Mouse (Mus musculus) adrenal gland, postnatal 14 days (tissue): ENCODE data around the gene Mrps23. TPM values are rescaled to one million over a fixed set of nuclear protein-coding genes. Genes with fewer than 3 reads are reported as not detected.

Experiments
- DNase-seq: peaks from one replicate; pipeline ENCODE4 v3.0.0; 2021; ENCODE audit warnings: mixed read lengths
- total RNA-seq: library from RNA; stranded (reverse); gene quantifications from 2 replicates; pipeline ENCODE4 v1.2.3, GENCODE M21; 2021

Mrps23 gene
- total RNA-seq, 1 experiment from 2014 or later = 173 TPM

DNA sequence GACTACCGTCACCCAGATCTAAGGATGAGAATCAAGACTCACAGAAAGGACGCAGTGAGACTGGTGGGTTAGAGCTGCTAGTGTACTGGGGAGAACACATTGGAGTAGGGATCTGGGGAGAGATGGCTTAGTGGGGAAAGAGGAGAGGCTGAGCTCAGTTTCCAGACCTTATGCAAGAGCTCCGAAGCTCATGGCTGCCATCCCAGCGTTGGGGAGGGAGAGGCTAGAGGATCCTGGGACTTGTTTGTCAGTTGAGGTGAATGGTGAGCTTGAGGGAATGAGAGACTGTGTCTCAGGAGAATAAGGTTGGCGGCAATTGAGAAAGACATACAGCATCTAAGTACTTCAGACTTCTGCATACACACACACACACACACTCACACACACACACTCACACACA is 44.4 kb downstream of the Mrps23 start:
- no peak for DNase-seq

DNA sequence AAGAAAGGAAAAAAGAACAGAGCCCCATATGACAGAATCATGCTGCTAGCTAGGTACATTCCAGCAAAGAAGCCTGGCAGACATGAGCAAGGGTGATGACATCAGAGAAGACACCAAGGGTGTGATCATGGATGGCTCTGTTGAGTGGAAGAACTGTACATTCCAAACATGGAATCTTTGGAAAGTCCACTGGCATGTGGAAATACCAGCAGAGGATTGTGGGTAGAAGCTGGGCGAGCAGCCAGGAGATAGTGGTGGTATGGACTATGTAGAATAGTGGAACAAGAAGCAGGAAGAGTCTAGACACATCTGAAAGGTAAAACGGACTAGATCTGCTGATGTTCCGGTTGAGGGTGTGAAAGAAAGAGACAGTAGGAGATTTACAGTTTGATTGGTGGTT is 46.4 kb downstream of the Mrps23 start:
- DNase-seq = no peak

DNA sequence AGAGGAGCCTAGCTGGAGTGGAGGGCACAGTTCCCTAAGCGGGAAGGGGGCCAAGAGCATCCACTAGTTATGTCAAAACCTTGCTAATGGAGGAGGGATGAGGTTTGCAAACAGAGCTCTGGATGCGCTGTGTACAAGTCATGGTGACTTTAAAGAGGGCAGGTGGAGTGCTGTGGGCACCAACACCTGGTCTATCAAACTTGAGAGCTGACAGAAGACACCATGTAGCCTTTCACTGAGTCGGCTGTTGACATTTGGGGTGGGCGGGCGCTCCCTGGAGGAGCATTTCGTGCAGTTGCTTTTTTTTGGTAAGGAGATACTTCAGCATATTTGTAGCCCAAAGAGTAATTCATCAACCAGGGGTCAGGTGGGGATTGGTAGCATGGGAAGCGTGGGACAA is 47.1 kb downstream of the Mrps23 start:
- no peak for DNase-seq

DNA sequence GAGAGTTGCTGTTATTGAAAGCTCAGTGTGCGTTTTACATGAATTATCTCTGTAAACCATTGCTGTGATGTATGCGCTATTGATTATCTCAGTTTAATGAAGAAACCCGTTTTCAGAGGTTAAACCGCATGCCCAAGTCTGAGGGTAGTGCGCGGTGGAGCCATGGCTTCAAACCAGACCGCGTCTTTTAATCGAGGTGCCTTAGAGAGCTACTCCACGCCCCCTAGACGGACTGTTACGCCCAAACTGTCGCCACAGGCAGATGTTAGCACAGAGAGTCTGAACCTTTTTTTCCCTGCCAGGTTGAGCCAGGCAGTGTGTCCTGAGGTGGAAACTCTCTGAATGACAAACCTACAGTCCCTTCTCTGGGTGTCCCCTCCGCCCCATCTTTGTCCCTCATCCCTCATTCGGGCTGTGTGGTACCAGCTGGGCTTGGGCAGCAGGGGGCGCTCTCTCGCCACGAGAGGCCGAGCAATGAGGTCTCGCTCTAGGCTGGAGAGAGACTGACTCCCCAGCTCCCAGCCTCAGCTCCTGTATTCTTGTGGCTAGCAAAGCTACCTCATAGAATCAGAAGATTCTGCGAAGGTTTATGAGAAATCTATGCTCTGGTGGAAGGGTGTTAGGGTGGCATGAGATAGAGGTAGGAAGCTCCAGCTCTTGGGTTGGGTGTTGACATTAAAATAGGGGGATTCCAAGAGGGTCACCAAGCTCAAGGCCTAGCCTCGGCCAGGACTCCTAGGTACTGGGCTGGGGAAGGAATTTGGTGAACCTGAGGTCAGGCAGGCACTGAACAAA is 48.0 kb downstream of the Mrps23 start:
- peak; percentile 94 for DNase-seq

DNA sequence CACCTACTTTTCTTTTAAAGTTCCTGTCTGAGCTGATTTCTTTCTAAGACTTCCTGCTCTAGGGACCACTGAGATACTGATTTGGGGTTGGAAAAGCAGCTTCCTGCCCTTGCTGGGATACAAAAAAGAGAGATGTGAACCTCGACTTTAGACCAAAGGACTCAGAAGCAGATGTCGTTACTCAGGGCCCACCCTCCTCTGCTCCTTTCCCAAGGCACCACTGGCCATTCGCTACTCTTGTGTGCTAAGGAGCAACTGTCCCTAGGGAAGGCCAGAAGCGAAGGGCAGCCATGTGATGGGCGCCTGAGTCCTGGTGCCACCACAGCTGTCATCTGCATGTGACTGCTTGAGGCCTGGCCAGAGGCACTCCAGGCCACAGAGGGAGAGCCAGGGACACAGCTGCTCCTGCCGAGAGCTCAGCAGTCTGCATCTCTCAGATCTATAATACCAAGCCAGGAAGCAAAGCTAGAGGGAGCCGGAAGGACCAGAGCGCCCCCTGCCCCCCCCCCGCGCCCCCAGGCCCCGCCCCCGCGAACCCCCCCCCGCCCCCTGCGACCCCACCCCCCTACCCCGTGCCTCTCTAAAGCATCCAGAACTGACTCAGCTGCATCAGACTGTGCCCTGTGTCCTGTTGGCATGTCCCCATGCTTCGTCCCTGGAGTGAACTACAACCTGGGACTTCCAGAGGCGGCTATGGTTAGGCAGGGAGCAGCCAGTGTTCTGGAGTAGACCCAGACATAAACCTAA is 48.8 kb downstream of the Mrps23 start:
- DNase-seq = peak; percentile 37

- DNase-seq = no peak
These were observed 49.5 kb downstream of the Mrps23 start for GRCm38 (mm10) chr11:88253514-88254167.

- no peak for DNase-seq
These were observed 53.5 kb downstream of the Mrps23 start for GRCm38 (mm10) chr11:88257700-88258099.

GRCm38 (mm10) chr11:88258212-88258611 is 54.0 kb downstream of the Mrps23 start:
- DNase-seq = no peak

DNA sequence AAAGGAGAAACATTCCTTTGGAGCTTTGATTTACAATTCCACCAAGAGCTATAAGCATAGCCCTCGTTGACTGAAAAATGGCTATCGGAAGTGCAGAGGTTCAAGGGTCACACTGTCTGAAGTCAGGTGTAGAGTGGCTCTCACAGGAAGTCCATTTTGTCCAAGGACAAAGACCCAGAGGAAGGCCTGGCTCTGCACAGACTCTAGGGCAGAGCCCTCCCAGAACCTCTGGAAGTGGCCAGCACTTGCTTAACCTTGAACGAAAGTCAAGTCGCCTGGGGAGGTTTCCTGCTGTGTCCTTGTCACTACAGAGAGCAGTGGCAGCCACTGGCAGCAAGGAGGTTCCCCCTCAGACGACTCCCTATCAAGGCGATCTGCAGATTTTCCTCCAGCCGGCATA is 56.3 kb downstream of the Mrps23 start:
- DNase-seq = peak; percentile 57

Other genes starting within 250 kb of the Mrps23 start
- gene Dynll2, start 216.9 kb upstream of the Mrps23 start, total RNA-seq = 154 and 174 TPM in 2 replicates
- 245 and 260 TPM in 2 replicates for gene Srsf1, start 157.0 kb upstream of the Mrps23 start, total RNA-seq
- 39.8 and 42.4 TPM in 2 replicates for gene Vezf1, start 136.1 kb upstream of the Mrps23 start, total RNA-seq
- 37.9 and 41.9 TPM in 2 replicates for gene Cuedc1, start 106.3 kb upstream of the Mrps23 start, total RNA-seq
- not detected in 2 replicates for gene Ccdc182, start 89.7 kb downstream of the Mrps23 start, total RNA-seq